Mouse (Mus musculus): ENCODE measurements around the gene Amdhd2. TPM values are rescaled to one million over a fixed set of nuclear protein-coding genes. Genes with fewer than 3 reads are reported as not detected.

Amdhd2 gene
- polyA plus RNA-seq, 1 experiment from 2014 or later: 29.7 TPM

- peaks cover 22% of the 10 kb centered on the region; the same call in 1 of the 2 replicates for H3K36me3 ChIP-seq (ENCODE audit: control insufficient read depth, insufficient read depth, low read length)
- H3K4me3 ChIP-seq (ENCODE audit: low read depth, low read length): peak overlapping the region; percentile 94
- peak overlapping the region; percentile 95 for H3K27ac ChIP-seq (ENCODE audit: low read length)
- H3K9ac ChIP-seq (replicated peaks; ENCODE audit: low read depth, low read length): peak overlapping the region; percentile 74
- WGBS: under 1% methylated on average over 41 of the region's 41 CpGs
- no peaks in the 10 kb centered on the region for H3K27me3 ChIP-seq (ENCODE audit: control insufficient read depth, insufficient read depth, low read length)
- peak overlapping the region; percentile 71 for H3K4me2 ChIP-seq (replicated peaks; ENCODE audit: low read depth, low read length)
- peaks cover 14% of the 10 kb centered on the region for H3K4me1 ChIP-seq (ENCODE audit: control insufficient read depth, insufficient read depth, low read length)
- H3K9me3 ChIP-seq (ENCODE audit: control insufficient read depth, low read depth, low read length): no peaks in the 10 kb centered on the region
- ATAC-seq (ENCODE audit: insufficient number of reproducible peaks, insufficient read depth, low FRiP score, low read depth): peak; percentile 46
Observed at GRCm38 (mm10) chr17:24168590-24169277, 5.2 kb upstream of the Amdhd2 start.

GRCm38 (mm10) chr17:24167891-24168505 lies 4.4 kb upstream of the Amdhd2 start:
- Histone ChIP-seq H3K27me3 (ENCODE audit: control insufficient read depth, insufficient read depth, low read length) (no peaks in the 10 kb centered on the region), H3K27ac (ENCODE audit: low read length) (peak overlapping the region; percentile 95; the same call in 1 of the 2 replicates), H3K4me1 (ENCODE audit: control insufficient read depth, insufficient read depth, low read length) (peaks cover 15% of the 10 kb centered on the region), H3K4me3 (ENCODE audit: low read depth, low read length) (peak overlapping the region; percentile 94), H3K36me3 (ENCODE audit: control insufficient read depth, insufficient read depth, low read length) (peaks cover 22% of the 10 kb centered on the region; the same call in 1 of the 2 replicates), H3K9me3 (ENCODE audit: control insufficient read depth, low read depth, low read length) (no peaks in the 10 kb centered on the region), H3K4me2 (replicated peaks; ENCODE audit: low read depth, low read length) (peak overlapping the region; percentile 71), H3K9ac (replicated peaks; ENCODE audit: low read depth, low read length) (peak overlapping the region; percentile 74)
- 49% methylated on average over 7 of the region's 7 CpGs for WGBS
- ATAC-seq (ENCODE audit: insufficient number of reproducible peaks, insufficient read depth, low FRiP score, low read depth): no peak

- no peak for ATAC-seq (ENCODE audit: insufficient number of reproducible peaks, insufficient read depth, low FRiP score, low read depth)
- Histone ChIP-seq H3K27ac (ENCODE audit: low read length) (no peak overlapping the region), H3K9ac (replicated peaks; ENCODE audit: low read depth, low read length) (no peak overlapping the region), H3K27me3 (ENCODE audit: control insufficient read depth, insufficient read depth, low read length) (no peaks in the 10 kb centered on the region), H3K9me3 (ENCODE audit: control insufficient read depth, low read depth, low read length) (no peaks in the 10 kb centered on the region), H3K36me3 (ENCODE audit: control insufficient read depth, insufficient read depth, low read length) (peaks cover 22% of the 10 kb centered on the region; the same call in 1 of the 2 replicates), H3K4me1 (ENCODE audit: control insufficient read depth, insufficient read depth, low read length) (peaks cover 22% of the 10 kb centered on the region), H3K4me3 (ENCODE audit: low read depth, low read length) (no peak overlapping the region), H3K4me2 (replicated peaks; ENCODE audit: low read depth, low read length) (no peak overlapping the region)
- WGBS: 88% methylated on average over 6 of the region's 6 CpGs
Observed at GRCm38 (mm10) chr17:24167120-24167519, 3.6 kb upstream of the Amdhd2 start.

- Histone ChIP-seq H3K9ac (replicated peaks; ENCODE audit: low read depth, low read length) (no peak overlapping the region), H3K27ac (ENCODE audit: low read length) (no peak overlapping the region), H3K4me1 (ENCODE audit: control insufficient read depth, insufficient read depth, low read length) (peaks cover 18% of the 10 kb centered on the region), H3K4me3 (ENCODE audit: low read depth, low read length) (no peak overlapping the region), H3K4me2 (replicated peaks; ENCODE audit: low read depth, low read length) (no peak overlapping the region), H3K27me3 (ENCODE audit: control insufficient read depth, insufficient read depth, low read length) (no peaks in the 10 kb centered on the region), H3K9me3 (ENCODE audit: control insufficient read depth, low read depth, low read length) (no peaks in the 10 kb centered on the region), H3K36me3 (ENCODE audit: control insufficient read depth, insufficient read depth, low read length) (peaks cover 22% of the 10 kb centered on the region; the same call in 1 of the 2 replicates)
- no peak for ATAC-seq (ENCODE audit: insufficient number of reproducible peaks, insufficient read depth, low FRiP score, low read depth)
- WGBS: 82% methylated on average over 11 of the region's 11 CpGs
Observed at GRCm38 (mm10) chr17:24164566-24165259, 1.1 kb upstream of the Amdhd2 start.

- Histone ChIP-seq H3K9me3 (ENCODE audit: control insufficient read depth, low read depth, low read length) (no peaks in the 10 kb centered on the region), H3K4me3 (ENCODE audit: low read depth, low read length) (peak overlapping the region; percentile 73), H3K9ac (replicated peaks; ENCODE audit: low read depth, low read length) (peak overlapping the region; percentile 73), H3K27me3 (ENCODE audit: control insufficient read depth, insufficient read depth, low read length) (no peaks in the 10 kb centered on the region), H3K36me3 (ENCODE audit: control insufficient read depth, insufficient read depth, low read length) (peaks cover 19% of the 10 kb centered on the region; the same call in 1 of the 2 replicates), H3K27ac (ENCODE audit: low read length) (peak overlapping the region; percentile 72; the same call in 1 of the 2 replicates), H3K4me2 (replicated peaks; ENCODE audit: low read depth, low read length) (peak overlapping the region; percentile 90), H3K4me1 (ENCODE audit: control insufficient read depth, insufficient read depth, low read length) (peaks cover 13% of the 10 kb centered on the region)
- ATAC-seq (ENCODE audit: insufficient number of reproducible peaks, insufficient read depth, low FRiP score, low read depth): peak; percentile 3; the same call in 1 of the 2 replicates
- 29% methylated on average over 17 of the region's 17 CpGs for WGBS
Observed at GRCm38 (mm10) chr17:24162584-24163175, 886 bp downstream of the Amdhd2 start.

- H3K27me3 ChIP-seq (ENCODE audit: control insufficient read depth, insufficient read depth, low read length): no peaks in the 10 kb centered on the region
- no peak overlapping the region for H3K4me3 ChIP-seq (ENCODE audit: low read depth, low read length)
- 78% methylated on average over 5 of the region's 5 CpGs for WGBS
Observed at GRCm38 (mm10) chr17:24161466-24161865, 2.1 kb downstream of the Amdhd2 start.

DNA sequence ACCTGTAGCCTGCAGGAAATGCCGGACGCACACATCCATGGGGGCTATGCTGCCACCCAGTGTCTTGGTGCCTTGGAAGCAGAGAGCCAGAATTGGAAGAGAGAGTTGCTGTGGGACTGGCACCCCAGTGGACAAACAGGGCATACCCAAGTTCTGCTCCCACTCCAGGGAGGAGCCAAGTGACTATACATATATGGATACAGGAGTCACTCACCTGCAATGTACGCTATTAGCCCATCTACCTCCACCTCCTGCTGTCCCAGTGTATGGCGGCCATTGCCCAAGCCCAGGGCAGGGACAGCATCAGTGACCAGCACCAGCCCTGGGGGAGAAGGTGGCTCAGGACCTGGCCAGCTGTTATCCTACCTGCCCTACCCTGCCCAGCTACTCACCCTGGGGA lies 6.0 kb downstream of the Amdhd2 start:
- no peaks in the 10 kb centered on the region for H3K9me3 ChIP-seq (ENCODE audit: control insufficient read depth, low read depth, low read length)
- H3K4me2 ChIP-seq (replicated peaks; ENCODE audit: low read depth, low read length): no peak overlapping the region
- no peak overlapping the region for H3K9ac ChIP-seq (replicated peaks; ENCODE audit: low read depth, low read length)
- H3K27me3 ChIP-seq (ENCODE audit: control insufficient read depth, insufficient read depth, low read length): no peaks in the 10 kb centered on the region
- no peak overlapping the region for H3K4me3 ChIP-seq (ENCODE audit: low read depth, low read length)
- H3K36me3 ChIP-seq (ENCODE audit: control insufficient read depth, insufficient read depth, low read length): peaks cover 11% of the 10 kb centered on the region
- H3K27ac ChIP-seq (ENCODE audit: low read length): no peak overlapping the region
- WGBS: 92% methylated on average over 4 of the region's 4 CpGs
- no peak for ATAC-seq (ENCODE audit: insufficient number of reproducible peaks, insufficient read depth, low FRiP score, low read depth)
- H3K4me1 ChIP-seq (ENCODE audit: control insufficient read depth, insufficient read depth, low read length): peaks cover 3% of the 10 kb centered on the region

More at GRCm38 (mm10) chr17:24161466-24161865, 2.1 kb downstream of the Amdhd2 start:
- Histone ChIP-seq H3K9ac (replicated peaks; ENCODE audit: low read depth, low read length) (no peak overlapping the region), H3K27ac (ENCODE audit: low read length) (no peak overlapping the region), H3K36me3 (ENCODE audit: control insufficient read depth, insufficient read depth, low read length) (peaks cover 13% of the 10 kb centered on the region; the same call in 1 of the 2 replicates), H3K4me1 (ENCODE audit: control insufficient read depth, insufficient read depth, low read length) (peaks cover 7% of the 10 kb centered on the region), H3K9me3 (ENCODE audit: control insufficient read depth, low read depth, low read length) (no peaks in the 10 kb centered on the region), H3K4me2 (replicated peaks; ENCODE audit: low read depth, low read length) (no peak overlapping the region)
- ATAC-seq (ENCODE audit: insufficient number of reproducible peaks, insufficient read depth, low FRiP score, low read depth): no peak

GRCm38 (mm10) chr17:24157121-24157520 lies 6.4 kb downstream of the Amdhd2 start:
- 92% methylated on average over 6 of the region's 6 CpGs for WGBS
- Histone ChIP-seq H3K9ac (replicated peaks; ENCODE audit: low read depth, low read length) (no peak overlapping the region), H3K9me3 (ENCODE audit: control insufficient read depth, low read depth, low read length) (no peaks in the 10 kb centered on the region), H3K4me2 (replicated peaks; ENCODE audit: low read depth, low read length) (no peak overlapping the region), H3K27me3 (ENCODE audit: control insufficient read depth, insufficient read depth, low read length) (no peaks in the 10 kb centered on the region), H3K4me1 (ENCODE audit: control insufficient read depth, insufficient read depth, low read length) (peaks cover 3% of the 10 kb centered on the region; the same call in 1 of the 2 replicates), H3K27ac (ENCODE audit: low read length) (no peak overlapping the region), H3K4me3 (ENCODE audit: low read depth, low read length) (no peak overlapping the region), H3K36me3 (ENCODE audit: control insufficient read depth, insufficient read depth, low read length) (peaks cover 11% of the 10 kb centered on the region)
- ATAC-seq (ENCODE audit: insufficient number of reproducible peaks, insufficient read depth, low FRiP score, low read depth): no peak

All from stomach, embryonic 14.5 days (tissue).